Mouse (Mus musculus) cerebellum, adult 9-10 months (tissue): Measurements from ENCODE around the gene Klf12.
A peak's percentile ranks its signal among the peaks of the same experiment; 100 is the strongest.

Experiments used
- DNase-seq: peaks from one replicate; pipeline ENCODE4 v3.0.0; 2022

Gene Klf12

DNA sequence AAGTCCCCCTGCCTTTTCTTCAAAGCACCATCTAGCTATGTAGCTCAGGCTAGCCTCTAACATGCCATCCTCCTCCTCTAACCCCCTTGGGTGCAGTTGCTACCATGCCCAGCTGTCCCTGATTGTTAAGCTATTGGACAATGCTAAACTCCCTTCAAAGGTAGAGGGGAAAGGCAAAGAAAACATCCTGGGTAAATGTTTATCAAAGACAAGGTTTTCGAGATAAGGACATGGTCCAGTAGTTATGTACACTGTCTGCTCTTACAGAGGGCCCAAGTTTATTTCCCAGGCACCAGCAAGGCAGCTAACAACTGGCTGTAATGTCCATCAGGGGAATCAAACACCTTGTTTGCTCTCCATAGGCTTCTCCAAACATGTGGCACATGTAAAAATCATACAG, 53.1 kb downstream of the Klf12 start:
- DNase-seq: no peak

DNA sequence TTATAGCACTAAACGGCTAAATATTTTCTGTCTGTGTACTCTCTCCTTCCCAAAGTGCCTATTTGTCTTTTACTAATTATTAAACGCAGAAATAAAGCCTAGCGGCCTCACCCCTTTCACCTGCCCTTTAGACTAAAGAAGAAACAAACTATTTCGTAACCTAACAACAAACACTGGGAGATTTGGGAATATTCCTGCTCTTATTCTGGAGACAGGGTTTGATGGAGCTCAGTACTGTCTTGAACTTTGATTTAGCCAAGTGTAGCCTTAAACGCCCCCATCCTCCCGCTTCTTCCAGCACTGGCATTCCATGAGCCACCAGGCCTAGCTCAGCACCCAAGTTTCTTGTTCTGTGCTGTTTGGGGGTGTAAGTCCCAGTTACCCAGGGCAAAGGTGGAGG, 56.4 kb downstream of the Klf12 start:
- no peak for DNase-seq

DNA sequence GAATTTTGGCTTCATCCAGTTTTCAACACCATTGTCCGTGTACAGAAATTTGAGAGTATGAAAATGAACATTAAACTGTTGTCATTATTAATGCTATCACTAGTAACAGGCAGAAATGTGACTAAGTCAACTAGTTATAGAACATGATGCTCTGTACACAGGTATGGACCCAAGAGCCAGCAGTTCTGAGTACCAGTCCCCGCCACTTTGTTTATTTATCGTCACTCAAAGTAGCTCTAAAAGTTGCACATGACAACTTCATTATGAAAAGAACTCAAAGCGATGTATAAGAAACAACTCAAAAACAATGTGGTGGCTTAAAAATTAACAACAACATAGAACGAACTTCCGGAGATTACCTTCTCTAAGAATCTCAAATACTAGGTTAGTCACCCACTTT, 56.8 kb downstream of the Klf12 start:
- DNase-seq: no peak

DNA sequence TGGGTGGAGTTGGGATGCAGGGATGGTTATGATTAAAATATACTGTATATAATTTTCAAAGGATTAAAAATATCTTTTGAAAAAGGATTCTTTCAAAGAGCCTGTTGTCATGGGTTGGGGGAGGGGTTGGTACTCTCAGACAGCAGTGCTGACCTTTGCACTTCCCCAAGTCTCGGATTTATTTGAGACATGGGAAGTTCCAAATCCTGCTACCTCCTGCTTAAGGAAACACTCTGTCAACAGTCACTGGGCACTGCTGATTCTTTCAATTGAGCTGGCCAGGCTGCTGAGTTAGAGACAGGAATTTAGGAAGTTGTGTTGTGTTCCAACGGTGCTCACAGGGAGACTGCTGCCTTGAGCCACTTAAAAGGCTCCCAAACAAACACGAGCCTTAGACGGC, 60.3 kb downstream of the Klf12 start:
- DNase-seq: no peak

DNA sequence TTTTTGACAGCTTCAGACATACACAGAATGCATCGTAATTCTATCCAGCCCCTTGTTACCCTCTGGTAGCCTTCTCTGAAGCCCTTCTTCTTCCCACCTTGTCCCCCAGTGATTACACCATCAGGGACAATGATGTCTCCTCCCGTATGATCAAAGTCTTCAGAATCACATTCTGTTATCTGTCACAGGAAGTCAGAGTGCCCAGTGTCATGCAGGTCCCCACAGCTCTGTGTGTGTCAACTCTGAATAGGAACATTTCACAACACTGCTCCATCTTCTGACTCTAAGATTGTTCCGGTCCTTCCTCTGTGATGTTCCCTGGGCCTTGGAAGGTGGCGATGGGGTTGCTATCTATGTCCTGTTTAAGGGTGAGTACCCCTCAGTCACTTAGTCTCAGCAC, 62.2 kb downstream of the Klf12 start:
- DNase-seq: no peak

DNA sequence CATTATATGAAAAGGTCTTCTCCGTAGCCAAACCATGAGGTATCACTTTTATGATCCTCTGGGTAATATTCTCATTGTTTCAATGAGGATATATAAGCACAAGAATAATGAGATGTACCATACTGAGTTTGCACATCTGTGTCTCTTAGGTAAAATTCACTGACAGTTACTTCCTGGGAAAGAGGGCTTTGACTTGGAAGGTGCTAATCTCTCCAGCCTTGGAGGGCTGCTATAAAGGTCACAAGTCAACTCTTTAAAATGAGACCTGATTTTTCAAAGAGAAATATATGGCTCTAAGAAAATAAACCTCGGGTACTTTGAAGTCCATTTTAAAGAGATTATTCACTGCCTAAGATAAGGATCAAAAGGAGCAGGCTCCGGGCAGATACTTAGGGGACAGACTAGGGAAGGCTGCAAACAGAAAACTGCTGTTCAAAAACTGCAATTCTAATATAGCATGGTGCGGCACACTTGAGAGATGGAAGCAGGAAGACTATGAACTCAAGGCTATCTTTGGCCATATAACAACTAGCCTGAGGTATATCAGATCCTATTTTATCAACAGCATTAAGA, 69.2 kb downstream of the Klf12 start:
- no peak for DNase-seq

DNA sequence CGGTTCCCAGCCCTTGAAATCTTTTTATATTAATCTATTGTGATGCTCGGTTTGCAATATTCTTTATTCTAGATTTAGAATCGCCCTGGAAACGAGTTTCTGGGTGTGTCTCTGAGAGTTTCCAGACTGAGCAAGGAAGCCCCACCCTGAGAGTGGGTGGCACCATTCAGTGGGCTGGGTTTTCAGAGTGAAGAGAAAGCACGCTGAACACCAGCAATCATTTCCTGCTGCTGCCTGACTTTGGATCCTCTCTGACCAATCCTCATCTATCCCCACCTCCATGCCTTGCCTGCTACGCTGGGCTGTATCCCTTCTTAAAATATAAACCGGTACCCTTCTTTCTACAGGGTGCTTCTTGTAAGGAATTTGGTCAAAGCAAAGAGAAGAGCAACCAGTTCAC, 71.4 kb downstream of the Klf12 start:
- no peak for DNase-seq

DNA sequence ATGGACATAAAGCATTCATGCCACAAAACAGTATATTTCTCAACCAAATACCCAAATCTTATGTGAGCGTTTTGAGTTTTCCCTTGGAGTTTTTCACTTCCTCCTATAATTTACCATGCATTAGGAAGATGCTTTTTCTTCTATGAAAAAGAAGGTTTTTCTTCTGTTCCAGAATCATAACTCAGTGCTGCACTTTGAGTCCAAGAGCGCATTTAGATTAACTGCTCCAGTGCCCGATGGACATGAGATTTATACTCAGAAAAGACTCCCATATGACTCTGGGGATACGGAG, 72.7 kb downstream of the Klf12 start:
- no peak for DNase-seq

DNA sequence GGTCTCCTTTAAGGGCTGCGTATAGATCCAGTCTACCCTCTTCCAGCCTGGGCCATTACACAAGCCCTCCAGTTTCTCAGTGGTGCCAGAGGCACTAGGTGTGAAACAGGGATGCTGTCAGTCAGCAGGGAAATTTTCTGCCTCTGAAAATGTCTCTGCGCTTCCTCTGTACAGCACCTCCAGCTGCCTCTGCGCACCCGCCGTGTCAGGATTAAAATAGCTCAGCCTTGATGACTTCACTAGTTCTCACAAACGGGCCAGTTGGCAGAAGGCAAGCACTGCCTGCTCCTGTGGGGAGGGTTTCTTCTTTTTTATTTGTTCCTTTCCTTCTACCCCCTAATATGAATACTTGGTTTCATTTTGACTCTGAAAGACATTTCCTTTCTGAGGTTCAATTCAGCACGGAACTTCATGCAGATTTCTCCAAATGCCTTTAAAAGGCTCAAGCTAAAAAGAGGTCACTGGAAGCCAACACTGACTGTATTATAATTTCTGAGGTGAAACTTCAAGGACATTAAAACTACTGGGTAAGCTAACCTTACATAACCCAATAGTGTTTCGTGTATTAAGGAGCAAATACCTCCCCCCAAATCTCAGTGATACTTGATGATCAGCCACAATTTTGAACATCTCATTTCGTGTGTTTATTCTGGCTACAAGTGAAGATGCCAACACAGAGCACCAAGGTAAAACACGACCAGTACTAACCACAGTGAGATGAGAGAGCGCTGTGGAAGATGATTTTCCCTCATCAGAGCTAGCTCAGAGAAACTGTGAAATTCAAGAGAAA, 73.2 kb downstream of the Klf12 start:
- DNase-seq: peak; percentile 87

DNA sequence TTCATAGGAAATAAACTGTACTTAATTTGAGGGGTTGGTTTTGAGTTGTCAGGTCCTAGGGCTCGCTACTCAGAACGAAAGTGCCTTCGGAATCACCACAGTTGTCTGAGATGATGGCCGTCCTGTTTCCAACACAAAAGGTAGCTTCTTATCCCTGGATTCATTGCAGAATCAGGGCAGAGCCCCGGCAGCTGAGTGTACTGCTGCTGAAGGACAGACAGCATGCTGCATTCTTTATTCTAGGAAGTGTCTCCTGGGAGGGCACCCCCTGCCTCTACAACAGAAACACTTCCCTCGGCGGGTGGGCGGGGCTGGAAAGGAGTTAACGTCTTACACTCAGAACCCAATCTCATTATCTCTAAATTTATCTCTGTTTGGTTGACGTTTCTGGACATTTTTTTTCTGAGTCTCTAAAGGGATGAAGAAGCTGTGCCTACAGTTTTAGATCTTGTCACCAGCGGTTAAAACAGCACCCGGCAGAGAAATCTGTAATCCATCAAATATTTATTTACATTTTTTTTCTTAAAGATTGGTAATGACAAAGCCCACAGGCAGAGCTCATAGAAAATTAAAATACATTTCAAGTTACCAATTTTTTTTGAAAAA, 74.6 kb downstream of the Klf12 start:
- DNase-seq: peak; percentile 20

DNA sequence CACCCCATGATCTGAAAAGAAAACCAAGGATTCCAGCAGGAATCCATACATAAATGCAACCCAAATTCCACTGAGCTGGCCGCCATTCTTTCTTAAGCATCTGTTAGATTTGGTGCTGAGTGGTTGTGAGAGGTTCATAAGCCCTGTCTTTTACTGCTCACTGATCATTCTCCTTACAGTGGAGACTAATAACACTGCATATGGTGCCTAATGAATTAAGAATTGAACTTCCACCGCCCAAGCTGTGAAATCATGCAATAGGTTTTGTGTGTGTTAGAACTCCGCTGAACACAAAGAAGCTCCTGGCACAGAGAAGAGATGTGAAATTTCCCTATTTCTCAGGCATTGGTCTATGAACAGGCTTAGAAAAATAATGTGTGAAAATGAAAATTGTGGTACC, 77.4 kb downstream of the Klf12 start:
- DNase-seq: no peak

DNA sequence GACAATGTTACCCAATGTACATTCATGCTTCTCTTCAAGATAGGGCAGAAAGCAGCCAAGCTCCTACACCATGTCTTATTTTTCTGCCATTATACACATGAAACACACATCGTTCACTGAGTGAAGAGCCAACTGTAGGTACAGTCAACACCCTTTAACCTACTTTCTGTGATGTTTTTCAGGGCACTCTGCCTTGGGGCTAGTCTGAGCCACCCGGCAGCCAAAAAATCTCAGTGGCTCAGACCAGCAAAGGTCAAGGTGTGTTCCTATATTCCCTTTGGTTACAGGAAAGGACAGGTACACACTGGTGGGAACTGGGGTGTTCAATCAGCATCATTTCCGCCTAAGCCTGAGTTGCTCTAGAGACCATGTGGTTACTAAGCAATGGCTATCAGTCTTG, 78.3 kb downstream of the Klf12 start:
- no peak for DNase-seq

DNA sequence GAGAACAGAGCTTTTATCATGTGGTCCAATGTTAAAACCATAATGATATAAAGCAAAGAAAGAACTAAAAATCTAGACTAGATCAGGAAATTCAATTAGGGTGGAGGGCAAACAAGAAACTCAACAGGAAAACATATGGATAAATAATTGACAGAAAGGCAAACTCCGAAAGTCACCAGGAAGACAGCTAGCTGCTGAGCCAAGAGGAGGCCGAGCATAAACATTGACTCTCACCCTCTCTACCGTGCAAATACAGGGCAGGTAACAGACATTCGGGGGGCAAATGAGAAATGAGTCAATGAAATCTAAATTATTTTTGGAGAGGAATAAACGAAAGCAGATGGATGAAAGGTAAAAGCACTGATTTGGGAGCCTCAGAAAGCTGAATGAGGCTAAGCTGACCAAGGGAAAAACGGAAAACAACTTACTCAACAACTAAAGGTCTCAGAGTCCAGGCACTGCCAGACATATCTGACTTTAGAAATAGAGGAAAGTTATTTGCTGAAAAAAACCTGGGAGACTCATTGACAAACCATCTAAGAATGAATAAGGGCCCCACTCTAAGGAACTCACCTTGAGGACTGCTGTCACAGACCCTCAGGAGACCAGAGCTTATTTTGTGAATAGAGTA, 84.3 kb downstream of the Klf12 start:
- no peak for DNase-seq

DNA sequence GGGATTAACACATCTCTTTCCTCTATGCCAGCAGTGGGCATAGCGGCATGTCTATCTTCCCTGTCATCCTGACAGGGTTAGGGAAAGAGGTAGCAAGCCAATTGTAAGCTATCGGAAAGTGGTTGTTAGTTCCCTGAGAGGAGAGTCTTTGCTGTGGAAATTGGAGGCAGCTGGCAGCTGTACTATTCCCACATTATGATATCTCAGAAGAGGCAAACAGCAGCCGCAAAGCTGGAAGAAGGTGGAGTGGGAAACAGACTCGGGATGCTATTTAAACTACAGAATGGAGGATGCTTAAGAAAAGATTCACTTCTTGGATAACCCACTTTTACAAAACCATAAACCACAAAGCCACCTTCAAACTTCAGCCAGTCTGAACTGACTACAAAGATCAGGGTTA, 85.8 kb downstream of the Klf12 start:
- DNase-seq: no peak

DNA sequence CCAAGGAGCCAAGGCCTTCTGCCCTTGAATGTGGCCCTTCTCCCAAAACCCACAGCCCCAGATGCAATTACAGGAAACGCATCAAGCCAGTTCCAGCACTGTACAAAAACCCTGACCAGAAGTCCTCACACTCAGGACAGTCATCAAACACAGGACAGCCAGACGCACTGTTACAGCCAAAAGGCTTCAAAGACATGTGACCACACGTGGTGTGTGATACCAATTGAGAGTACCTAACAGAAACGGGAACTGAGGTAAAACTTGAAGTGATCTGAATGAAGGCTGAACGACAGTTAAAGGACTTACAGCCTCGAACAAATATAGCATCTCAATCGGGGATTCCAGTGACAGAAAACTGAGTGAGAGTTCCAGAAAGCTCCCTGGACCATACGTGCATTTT, 87.3 kb downstream of the Klf12 start:
- no peak for DNase-seq

DNA sequence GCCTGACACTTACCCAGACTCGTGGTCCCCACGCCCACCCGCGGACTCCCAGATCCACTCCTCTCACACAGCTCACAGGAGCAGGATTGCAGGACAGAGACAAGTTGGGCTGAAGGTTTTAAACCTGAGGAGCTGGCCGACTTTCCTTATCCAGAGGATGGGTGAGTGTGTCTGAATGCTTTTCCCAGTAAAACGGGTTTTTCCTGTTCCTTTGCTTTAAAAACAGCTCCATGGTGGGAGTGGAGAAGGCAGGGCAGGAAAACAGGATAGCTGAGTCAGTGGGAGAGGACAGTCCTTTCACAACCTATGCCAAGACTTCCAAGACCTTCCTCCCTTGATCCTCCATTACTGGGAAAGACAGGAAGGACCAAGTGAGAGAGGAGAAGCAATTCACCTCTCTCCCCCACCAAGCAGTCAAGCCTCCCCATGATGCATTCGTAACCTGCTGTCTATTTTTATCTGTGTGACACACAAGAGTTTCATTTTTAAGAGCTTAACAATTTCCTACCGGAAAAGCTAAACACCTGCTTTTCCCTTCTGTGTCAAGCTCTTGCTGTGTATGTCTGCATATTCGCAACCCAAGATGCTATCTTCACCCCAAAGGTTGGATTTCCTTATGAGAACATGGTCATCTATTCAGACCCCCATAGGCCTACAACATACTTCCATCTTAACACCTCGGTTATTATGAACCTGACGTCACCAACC, 94.8 kb downstream of the Klf12 start:
- DNase-seq: no peak

DNA sequence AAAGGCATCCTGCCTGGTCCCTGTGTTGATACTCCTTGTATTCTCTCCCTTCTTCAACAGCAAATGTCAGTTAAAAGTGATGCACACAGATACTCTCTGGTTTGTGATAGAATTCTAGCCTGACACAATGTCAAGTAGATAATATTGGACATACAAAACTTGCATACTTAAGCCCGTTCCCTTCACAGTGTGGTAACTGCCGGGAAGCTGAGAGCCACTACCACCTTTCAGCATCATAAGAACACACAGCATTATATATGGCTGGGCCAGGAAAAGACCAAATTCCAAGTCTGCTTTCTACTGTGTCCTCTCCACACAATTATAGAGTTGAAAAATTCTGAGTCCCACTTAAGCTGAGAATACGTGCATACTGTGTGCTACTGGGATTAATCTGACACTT, 97.1 kb downstream of the Klf12 start:
- no peak for DNase-seq

DNA sequence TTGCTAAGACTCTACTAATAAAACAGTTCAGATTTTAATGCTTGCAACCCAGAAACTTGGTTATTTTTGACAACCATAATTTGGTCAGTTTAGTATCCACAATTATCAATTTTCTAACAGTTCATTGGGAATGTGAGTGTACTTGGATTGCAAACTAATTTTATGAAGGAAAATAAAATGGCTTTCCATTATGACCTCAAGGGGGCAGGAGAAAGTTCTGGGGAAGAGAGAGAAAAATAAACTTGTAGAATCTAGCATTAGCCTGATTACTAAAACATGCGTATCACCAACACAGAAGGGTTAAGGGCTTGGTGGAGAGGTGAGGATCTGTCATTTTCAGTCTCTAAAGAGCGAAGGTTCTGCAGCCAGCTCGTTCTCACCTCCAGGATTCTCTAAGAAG, 106.7 kb downstream of the Klf12 start:
- DNase-seq: no peak

DNA sequence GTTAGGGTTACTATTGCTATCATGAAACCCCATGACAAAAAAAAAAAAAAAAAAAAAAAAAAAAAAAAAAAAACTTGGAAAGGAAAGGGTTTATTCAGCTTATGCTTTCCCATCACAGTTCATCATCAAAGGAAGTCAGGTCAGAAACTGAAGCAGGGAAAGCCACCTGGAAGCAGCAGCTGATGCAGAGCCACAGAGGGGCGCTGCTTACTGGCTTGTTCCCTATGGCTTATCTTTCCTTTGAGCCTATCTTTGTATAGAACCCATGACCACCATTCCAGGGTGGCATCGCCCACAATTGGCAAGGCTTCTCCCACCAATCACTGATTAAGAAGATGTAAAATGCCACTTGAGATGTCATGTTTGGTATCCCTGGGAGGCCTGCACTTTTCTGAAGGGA, 119.4 kb downstream of the Klf12 start:
- DNase-seq: no peak

DNA sequence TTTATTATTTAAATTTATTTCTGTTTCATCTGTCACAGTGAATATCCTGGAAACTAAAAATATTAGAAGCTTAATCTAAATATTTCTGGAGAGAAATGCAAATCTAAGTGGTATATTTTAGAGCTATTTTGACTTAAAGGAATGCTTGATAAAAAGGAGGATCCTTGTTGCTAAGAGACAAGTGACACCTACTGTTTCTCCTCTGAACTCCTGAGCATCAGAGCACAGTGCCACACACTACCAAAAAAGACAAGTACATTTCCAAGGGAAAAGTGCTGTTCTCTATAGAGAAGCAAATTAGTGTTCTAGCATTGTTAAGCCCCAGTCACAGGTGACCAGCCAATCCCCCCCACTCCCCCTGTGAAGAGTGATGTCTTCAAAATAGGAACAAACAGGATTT, 127.8 kb downstream of the Klf12 start:
- DNase-seq: no peak

DNA sequence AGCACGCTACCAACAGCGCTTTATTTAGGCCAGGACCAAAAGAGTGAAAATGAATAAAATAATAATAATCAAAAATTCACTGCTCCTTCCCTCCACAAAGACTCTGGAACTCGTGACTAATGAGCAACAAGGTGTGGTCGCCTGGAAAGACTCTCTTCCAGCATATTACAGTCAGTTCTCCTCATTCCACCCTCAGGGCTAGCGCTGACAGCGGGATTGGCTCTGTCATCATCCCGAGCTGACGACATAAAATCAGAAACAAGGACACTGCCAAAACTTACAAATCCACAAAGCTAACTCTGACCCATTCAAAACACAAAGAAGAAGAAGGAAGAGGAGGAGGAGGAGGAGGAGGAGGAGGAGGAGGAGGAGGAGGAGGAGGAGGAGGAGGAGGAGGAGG, 136.8 kb downstream of the Klf12 start:
- DNase-seq: no peak

DNA sequence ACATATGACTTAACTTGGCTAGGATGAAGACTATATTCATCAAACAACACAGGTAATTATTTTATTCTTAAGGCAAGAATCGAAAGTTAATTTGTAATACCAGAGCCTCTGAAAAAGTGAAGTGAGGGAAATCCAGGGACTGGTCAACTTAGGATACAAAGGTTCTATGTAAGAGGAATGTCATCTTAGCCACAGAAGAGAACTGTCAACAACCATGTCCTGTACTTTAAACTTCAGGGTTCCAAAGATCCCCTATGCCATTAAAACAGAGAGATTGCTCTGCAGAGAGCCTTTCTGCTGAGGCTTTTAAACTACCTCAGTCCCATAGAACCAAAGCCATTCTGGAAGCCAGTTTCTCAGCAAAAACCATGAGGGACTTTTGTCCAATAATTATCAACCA, 144.1 kb downstream of the Klf12 start:
- no peak for DNase-seq

DNA sequence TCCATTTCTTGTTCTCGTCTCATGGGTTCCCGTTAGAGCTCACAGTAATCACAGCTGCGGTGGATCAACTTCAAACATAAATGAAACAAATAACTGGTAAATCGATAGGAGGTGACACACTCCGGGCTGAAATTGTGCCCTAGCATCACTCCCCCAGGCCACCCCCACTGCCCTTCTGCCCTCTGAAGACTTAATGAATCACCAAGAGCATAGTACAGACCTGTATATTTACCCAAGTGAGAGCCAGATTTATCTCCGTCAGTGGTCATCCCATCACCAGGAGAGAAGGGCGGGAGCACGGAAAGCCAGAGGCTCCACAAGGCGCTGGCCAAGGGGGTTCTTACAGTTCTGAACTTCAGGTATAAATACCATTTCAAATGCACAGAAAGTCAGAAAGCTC, 150.2 kb downstream of the Klf12 start:
- DNase-seq: no peak

DNA sequence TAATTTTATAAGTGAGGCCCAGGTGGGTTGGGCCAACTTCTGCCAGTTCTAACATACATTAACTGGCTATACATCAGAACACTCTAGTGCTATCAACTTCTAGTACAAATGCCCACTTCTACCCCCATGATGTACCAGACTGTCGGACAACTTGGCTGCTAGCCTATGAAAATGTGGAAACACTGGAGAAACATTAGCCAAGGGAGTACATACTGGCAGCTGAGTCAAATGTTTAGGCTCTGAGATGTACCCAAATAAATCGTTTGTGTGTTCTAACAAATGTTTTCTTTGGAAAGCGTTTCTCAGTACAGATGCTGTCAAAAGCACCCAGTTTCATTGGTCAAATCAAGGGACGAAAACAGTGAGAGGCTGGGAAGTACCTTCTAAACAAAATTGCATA, 152.0 kb downstream of the Klf12 start:
- DNase-seq: no peak
